14 mouse cellular contexts compared by ENCODE assay signal in the genomic region with DNA sequence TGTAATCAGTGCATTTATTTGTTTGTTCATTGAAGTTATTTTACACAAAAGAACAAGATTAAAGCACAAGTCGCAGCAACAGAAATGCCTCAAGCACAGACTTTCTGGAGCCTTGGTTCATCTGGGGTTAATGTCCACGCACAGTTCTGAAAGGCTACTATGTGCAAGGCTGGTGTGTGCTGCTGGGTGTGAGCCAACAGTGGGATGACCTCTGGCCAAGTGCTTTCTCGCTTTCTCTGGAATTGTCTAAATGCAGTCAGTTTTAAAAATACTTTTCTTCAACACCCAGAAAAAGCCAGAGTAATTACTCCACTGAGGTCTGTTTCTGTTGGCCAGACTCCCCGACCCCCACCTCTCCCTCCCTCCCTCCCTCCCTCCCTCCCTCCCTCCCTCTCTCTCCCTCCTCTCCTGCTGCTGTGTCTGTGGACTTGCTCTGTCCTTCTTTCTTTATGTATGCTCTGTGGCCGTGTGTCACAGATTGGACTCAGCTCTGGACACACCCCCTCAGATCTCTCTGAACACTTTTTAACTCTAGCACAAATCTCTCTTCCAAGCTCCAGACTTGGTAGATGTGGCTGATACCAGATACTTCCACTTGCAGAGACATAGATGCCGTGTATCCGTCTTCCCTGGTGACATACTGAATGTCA.
DNase-seq lines count a peak whose midpoint lies in the region; ATAC-seq lines count a peak whose summit lies in the region.
"Had no signal": no experiment of that assay in that cellular context is flagged by ENCODE, and none has a peak within 500 bp of the region (broad histone marks: within the 10 kb centered on the region; RNA-seq: fewer than 3 reads in every experiment).

No protein-coding gene starts in this region.

- H3K4me3 ChIP-seq in lung, embryonic 16.5 days (ENCODE audit: low read length): no peak overlapping the region
- H3K4me3 ChIP-seq: forebrain, embryonic 13.5 days; left cerebral cortex, adult 2 months had no signal

- peak; percentile 89 for ATAC-seq in lung, embryonic 16.5 days (ENCODE audit: low read depth)
- ATAC-seq: forebrain, embryonic 13.5 days; midbrain, embryonic 16.5 days had no signal

- intact Hi-C loops in heart, postnatal 25 days (cut with DNase I): no loop called here

- H3K9ac ChIP-seq in lung, embryonic 16.5 days (ENCODE audit: low read length): no peak overlapping the region
- H3K9ac ChIP-seq: forebrain, embryonic 13.5 days had no signal

- no peak overlapping the region for H3K27ac ChIP-seq in lung, embryonic 16.5 days (ENCODE audit: low read length)
- H3K27ac ChIP-seq: forebrain, embryonic 13.5 days; left cerebral cortex, adult 2 months had no signal

- H3K4me2 ChIP-seq in lung, embryonic 16.5 days (ENCODE audit: low read depth, low read length): no peak overlapping the region
- H3K4me2 ChIP-seq: forebrain, embryonic 13.5 days had no signal

- WGBS in lung, embryonic 16.5 days: 34% methylated on average over 6 of the region's 7 CpGs

- no peaks in the 10 kb centered on the region for H3K36me3 ChIP-seq in lung, embryonic 16.5 days (ENCODE audit: control insufficient read depth, insufficient read depth, low read length)

- no peaks in the 10 kb centered on the region for H3K9me3 ChIP-seq in lung, embryonic 16.5 days (ENCODE audit: control insufficient read depth, low read length)
- H3K9me3 ChIP-seq: forebrain, embryonic 13.5 days had no signal

- peaks cover 4% of the 10 kb centered on the region; the same call in 1 of the 2 replicates for H3K4me1 ChIP-seq in lung, embryonic 16.5 days (replicated peaks; ENCODE audit: control insufficient read depth, insufficient read depth, low read length)
- H3K4me1 ChIP-seq: forebrain, embryonic 13.5 days had no signal

- no peaks in the 10 kb centered on the region; the same call in 1 of the 2 replicates for H3K27me3 ChIP-seq in lung, embryonic 16.5 days (ENCODE audit: control insufficient read depth, insufficient read depth, low read depth, low read length)
- H3K27me3 ChIP-seq: forebrain, embryonic 13.5 days had no signal

- DNase-seq in heart, adult 11 months: peak; percentile 82
- DNase-seq in heart, postnatal 25 days (ENCODE audit: low spot score): no peak
- DNase-seq in lung, postnatal 25 days (ENCODE audit: low spot score): no peak
- peak; percentile 57 for DNase-seq in kidney, adult 11 months
- DNase-seq in lung, postnatal 10 days: peak; percentile 71
- DNase-seq in B cell, adult 2 months: no peak
- no peak for DNase-seq in layer of hippocampus, adult 9-11 months
- DNase-seq: cerebellum, postnatal 14 days; right cerebral cortex, adult 18-20 months; thymus, postnatal 36 days had no signal

Comparison
In these comparisons a context has a peak if more than half of its experiments do, and no peak if none do; other contexts are left out.
1. DNase-seq: peak in heart, adult 11 months (single experiment), kidney, adult 11 months (single experiment) and lung, postnatal 10 days (single experiment); none in heart, postnatal 25 days (single experiment), lung, postnatal 25 days (single experiment), B cell, adult 2 months (0 of 2) and layer of hippocampus, adult 9-11 months (single experiment).